Mouse (Mus musculus) adrenal gland, adult 2 months (tissue): Measurements from ENCODE around the gene Ripply3. TPM values are rescaled to one million over a fixed set of nuclear protein-coding genes. Genes with fewer than 3 reads are reported as not detected.
"Not testable (repeated sequence)": the region's sequence is repeated elsewhere in the genome, so short reads cannot be mapped to it uniquely, and the experiment has no call there.

Source experiments
- DNase-seq: peaks from one replicate; pipeline ENCODE4 v3.0.0; 2021
- polyA plus RNA-seq: library from polyadenylated mRNA; depleted of rRNA; stranded (reverse); fragments of >200 nt; gene quantifications from 2 replicates; pipeline ENCODE4 v1.2.3, GENCODE M21; 2012
- total RNA-seq, 2 experiments: library from RNA; stranded (reverse); gene quantifications; 2 replicates each; pipeline ENCODE4 v1.2.3; 2021

The Ripply3 gene
- total and polyA plus RNA-seq, 3 experiments = 2.4 to 7.5 (median 4.1) TPM

DNA sequence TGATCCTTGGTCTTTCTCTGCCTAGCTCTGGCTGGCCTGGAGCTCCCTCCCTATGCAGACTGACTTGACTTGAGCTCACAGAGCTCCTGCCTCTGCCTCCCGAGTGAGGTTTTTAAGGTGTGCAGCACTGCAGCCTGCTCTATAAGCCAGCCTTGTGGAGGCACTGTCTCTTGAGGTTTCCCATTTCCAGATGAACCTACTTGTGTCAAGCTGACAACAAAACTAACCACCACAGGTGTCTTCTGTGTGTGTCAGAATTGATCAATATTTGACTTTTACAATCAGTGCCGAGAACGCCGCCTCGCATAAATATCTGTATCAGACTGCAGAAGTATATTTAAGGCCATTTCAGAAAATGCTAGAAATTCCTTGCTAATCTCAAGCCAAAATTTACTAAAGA is 13.6 kb upstream of the Ripply3 start:
- no peak for DNase-seq

DNA sequence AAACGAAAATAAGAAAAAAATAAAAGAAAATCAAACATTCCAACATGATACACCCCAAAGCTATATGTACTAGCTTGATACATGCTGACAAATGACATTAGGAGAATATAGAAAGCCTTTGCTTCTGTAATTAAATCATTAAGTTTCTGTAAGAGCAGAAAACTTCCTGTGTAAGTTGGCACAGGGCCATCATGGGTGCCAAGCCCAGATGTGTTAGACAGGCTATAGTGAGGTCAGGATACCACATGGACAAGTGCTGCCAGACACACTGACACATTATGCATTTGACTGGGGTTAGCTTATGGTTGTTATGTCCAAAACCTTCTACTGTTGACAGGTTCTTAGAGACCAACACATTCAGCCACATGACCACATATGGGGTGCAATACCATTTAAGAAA is 13.0 kb upstream of the Ripply3 start:
- no peak for DNase-seq

DNA sequence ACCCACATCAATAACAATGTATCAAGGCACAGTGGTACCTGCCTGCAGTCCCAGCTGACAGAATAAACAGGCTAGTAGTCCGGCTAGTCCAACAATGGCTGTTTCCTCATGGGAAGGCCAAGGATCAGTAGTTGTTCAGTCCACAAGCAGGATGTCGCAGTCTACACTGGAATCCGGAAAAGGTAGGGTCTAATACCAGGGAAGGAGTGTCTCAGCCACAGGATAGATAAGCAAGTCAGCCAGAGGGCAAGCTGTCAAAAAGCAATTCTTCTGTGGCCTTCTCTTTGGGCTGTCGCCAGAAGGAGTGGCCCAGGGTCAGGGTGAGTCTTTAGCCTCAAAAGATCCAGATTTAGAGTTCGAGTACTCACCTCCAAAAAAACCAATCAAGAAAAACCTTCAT is 10.5 kb upstream of the Ripply3 start:
- peak; percentile 72 for DNase-seq

DNA sequence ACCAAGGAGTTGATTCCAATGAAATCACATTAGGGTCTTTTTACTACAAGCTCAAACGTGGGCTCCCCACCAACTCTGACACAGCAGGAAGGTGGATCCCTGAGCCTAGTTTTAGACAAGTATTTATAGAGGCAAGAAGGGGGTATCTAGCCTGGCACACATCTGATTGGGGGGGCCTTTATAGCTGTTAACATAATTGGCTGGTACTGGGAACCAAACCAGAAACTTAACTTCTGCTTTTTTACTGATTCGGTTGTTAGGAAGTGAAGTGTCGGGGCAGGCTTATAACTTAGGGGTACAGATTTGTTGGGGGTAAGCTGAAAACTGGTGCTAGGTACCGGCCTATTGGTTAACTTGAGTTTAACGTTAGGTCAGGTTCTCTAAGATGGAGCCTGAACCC is 8.0 kb upstream of the Ripply3 start:
- no peak for DNase-seq

DNA sequence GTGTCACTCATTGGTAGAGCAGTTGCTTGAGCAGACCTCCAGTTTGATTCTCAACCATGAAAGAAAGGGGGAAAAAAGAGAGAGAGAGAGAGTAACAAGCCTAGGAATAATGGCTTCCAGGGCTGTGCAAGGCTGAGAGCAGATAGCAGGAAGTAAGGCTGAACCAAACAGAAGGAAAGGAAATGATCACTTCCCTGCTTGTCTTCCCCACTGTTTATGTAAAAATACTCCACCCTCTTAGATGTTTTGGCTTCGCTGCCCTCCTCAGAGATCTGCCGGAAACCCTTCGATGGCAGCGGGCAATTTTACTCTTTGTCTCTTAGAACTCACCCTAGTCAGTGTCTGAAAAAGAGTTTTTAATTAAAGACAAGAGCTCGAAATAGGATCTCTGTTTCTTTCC is 4.5 kb upstream of the Ripply3 start:
- no peak for DNase-seq

DNA sequence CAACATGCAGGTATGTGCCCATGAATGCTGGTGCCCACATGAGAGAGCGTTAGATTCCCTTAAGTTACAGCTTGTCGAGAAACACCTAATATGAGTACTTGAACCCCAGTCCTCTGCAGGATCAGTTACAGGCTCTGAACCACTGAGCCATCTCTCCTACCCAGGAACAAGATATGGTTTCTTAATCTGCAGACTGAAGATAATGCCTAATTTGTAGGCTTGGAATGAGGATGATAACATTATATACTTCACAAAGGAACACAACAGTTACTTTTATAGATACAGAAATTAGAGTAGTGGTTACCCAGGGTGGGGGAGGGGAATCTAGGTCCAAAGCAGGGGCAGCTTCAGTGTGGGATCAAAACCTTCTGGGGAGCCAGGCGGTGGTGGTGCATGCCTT is 2.2 kb upstream of the Ripply3 start:
- DNase-seq = no peak

DNA sequence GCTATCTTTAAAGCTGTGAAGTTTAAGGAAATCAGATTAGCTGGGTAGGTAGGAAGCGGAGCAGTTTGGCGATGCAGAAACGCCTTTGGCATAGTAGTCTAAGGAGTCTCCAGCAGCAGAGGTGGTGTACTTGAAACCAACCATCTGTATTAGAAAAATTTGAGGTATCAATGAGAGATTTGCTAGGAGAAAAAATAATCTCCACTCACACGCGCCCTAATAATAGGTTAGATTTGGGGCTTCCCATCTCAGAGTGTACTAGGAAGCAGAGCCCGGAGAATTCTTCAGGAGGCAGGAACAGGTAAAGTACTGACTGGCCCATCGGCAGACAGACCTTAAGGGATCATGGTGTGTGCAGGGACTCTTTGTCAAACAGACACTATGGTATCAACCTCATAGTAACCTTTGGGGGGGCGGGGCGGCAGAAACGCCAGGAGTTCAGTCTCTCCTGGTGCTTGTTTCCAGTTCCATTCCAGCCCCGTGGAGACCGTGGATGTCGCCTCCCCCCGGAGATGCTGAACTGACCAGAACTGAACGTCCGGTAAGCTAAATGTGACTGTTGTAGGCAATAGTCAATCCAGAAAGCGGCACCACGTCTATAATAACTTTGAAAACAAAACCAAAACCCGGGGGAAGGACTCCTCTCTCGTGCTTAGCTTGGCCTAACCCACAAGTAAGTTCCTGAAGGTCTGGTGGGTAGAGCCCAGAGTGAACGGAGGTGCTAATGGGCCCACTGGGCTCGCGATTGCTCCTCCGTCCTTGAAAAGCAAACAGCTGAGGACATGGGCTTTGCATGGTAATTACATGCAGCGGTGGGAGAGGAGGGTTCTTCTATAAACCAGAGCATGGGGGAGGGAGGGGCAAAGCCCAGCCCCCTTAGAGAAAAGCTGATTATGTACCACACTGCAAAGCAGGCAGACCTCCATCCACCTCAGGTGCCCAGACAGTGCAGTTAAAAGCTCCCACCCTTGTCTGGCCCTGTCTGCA is 954 bp downstream of the Ripply3 start:
- DNase-seq = no peak

DNA sequence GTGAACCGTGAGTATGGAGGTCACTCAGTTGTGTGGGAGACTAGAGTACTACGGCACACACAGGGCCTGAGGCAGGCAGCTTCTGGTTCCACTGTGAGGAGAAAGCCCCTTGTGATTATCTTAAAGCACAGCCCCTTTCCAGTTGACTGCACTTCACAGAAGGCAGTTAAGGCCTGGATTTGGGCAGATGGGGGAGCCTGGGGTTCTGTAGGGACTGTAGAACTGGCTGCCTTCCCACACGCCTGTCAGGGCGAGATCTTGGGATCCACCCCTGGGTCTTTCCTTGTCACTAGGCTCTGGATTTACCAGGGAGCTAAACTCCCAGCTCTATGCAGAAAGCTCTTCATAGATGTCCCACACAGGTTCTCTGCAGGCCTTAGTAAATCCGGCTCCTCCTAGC is 2.2 kb downstream of the Ripply3 start:
- no peak for DNase-seq

DNA sequence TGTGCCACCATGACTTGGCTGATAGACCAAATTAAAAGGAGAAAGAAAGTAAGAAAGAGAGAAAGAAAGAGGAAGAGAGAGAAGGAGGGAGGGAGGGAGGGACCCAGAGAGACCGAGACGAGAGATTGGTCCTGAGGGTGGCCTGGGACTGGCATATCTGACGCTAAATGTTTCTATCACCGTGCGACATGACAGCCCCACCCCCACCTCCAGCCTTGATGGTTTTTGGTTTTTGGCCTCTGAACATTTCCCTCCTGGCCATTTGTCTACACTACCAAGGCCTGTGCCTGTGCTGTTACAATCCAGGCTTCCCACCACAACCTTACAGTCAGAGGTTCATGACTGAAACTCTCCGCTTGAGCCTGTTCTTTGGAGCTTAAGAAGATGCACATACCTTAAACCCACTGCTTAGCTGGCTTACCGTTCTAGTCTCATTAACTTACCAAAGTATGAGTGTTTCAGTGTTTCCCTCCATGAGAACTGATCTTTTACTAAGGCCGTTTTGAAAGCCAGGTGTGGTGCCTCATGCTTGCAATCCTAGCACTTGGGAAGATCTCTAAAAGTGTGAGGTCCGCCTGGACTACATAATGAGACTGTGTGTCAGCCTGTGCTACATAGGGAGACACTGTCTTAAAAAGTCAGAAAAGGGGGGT is 3.1 kb downstream of the Ripply3 start:
- no peak for DNase-seq

DNA sequence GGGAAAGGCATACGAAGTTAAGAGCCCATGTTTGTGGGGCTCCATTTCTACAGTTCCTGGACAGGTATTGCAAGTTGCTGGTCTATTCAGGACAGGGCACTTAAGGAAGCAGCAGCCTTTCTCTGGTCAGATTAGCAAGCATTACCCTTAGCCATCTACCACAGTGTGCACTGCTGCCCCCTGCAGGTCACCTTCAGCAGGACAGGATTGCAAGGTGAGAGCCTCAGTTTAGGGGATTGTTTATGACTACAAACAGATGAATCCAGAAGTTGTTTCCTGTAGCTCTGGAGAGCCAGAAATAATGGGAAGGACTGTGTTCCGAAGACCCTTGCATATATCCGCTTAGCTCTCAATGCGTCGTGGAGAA is 3.6 kb downstream of the Ripply3 start:
- DNase-seq = peak; percentile 68

DNA sequence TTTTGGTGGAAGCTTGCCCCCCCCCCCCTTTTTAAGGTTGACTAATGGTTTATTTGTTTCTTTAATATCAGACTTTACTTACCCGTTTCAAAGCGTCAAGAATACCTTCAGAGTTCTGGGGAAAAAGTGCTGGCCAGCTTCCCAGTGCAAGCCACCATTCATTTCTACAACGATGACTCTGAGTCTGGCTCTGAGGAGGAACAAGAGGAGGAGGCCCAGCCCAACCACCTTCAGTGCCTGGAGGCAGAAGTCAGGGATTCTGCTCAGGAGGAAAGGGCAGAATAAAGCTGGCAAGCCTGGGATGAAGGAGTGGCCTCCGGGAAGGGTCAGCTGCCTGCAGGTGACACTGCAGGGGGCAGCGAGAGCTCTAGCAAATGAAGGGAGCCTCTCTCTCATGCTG is 7.4 kb downstream of the Ripply3 start:
- no peak for DNase-seq

DNA sequence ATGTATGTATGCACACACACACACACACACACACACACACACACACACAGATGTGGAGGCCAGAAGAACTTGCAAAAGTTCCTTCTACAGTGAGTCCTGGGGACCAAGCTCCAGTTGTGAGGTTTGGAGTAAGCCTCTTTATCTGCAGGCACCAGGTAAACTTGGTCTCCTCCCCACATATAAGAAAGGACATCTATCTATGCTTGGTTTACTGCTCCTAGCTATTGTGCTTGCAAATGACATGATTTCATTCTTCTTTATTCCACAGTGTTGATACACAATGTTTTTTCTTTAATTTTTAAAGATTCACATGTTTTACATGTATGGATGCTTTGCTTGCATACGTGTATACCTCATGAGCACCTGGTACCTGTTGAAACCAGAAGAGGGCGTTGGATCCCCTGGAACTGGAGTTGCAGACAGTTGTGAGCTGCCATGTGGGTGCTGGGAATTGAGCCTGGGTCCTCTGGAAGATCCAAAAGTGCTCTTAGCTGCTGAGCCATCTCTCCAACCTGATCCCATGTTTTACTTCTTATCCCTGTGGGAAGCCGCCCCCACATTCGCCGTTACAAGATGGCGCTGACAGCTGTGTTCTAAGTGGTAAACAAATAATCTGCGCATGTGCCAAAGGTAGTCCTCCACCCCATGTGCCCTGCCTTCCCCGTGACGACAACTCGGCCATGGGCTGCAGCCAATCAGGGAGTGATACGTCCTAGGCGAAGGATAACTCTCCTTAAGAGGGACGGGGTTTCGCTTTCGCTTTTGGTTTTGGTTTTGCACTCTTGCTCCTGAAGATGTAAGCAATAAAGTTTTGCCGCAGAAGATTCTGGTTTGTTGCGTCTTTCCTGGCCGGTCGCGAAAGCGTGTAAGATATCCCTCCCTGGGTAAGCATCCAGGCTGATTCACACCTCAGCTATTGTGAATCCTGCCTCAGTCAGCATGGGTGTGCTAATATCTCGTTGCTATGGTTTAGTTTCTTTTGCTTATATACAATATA is 11.2 kb downstream of the Ripply3 start:
- DNase-seq = not testable (repeated sequence)

DNA sequence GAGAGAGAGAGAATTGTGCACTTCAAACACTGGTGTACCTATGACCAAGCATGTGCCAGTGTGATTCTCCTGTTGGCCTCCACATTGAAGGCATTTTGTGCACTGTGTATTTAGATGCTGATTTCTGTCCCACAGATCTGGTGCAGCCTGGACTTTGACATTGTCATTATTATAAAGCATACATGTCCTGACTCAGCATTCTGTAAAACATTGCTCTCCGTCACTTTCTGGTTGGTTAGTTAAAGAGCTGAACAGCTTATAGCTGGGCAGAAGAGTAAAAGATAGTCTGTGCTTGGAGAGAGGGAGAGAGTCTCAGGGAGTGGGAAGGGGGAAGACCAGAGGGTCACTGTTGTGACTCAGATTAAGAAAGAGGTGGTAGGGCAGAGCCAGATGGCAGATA is 17.5 kb downstream of the Ripply3 start:
- no peak for DNase-seq

DNA sequence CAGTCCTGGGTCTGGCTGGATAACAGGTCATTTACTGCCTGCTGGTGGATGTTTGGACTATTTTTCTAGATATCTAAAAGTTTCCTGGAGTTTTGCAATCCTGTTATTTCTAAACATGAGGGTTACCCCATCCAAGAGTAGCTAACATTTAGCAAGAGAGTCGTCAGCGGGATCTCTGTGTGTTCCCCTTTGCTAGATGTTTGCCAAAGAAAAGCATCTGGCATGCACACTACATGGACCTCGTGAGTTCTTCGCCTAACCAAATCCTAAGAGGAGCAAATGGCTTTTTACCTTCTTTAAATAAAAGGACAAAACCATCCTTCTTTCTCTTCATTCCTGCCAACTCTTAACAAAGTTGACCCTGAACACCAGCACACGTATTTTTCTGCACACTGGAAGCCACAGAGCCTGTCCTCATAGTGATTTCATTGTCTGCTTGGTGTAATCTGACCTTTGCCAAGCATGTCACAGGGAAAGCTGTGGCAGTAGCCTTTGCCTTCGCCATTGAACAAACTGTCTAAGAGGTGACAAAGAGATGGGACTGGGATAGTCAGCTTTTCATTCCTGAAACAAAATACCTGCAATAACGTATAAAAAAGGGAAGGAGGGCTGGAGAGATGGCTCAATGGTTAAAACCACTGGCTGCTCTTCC is 19.0 kb downstream of the Ripply3 start:
- DNase-seq = peak; percentile 37

DNA sequence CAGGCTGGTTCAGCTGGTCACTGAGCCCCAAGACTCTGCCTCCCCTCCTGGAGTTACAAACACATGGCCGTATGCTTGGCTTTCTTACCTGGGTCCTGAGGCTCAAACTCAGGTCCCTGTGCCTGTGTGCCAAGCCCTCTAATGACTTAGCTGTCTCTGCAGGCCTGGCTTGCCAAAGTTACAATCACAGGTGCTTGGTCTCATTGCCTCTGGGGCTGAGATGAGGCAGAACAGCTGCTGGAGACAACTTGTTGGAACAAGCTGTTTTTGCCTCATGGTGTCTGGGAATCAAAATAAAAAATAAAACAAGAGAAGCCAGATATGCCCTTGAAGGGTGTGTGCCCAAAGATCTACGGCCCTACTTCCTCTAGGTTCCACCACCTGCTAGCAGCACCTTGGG is 20.6 kb downstream of the Ripply3 start:
- DNase-seq = no peak

DNA sequence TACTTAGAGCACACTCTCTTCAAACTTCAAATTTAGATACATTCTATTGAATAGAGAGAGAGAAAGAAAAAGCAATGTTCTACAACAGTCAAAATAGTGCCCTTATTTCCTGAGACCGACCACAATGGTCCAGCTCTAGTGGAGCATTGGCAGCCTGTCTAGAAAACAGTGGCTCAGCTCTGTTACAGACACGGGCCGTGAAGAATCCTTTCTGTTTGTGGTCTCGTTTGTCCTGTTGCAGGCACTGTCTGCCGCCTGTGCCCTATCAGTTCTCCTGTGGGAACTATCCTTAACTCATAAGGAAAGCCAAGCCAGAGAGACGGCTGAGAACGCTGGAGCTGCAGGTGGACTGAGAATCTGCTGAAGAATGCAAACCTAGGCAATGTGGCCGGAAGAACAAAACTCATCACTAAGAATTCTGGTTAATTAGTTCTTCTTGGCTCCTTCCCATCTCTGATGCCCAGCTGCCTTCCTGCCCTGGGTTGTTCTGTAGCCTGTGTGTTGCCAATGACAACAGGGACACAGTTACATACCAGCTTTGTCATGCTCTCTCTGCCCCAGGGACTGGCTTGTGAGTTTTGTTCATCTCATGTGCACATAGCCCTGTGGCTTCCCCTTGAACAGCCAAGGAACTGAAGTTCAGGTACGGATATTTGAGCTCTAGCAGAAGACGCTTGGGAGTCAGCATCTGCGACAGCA is 21.5 kb downstream of the Ripply3 start:
- DNase-seq = no peak

DNA sequence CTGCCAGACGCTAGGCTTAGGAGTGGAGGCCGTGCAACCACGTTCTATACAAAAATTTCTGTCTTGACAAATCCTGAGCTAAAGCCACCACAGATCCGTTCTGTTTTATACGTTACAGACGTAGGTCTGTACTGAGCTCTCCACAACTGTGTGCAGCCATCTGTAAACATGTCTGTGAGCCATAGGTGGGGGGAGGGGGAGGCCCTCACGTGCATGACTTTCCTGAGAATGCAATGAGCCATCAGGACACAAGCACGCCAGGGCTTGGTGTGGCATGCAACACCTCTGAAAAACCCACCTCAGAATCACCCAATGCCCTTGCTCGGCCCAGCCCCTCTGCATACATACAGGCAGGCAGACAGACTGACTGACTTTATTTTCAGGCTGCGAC is 22.1 kb downstream of the Ripply3 start:
- DNase-seq = no peak

DNA sequence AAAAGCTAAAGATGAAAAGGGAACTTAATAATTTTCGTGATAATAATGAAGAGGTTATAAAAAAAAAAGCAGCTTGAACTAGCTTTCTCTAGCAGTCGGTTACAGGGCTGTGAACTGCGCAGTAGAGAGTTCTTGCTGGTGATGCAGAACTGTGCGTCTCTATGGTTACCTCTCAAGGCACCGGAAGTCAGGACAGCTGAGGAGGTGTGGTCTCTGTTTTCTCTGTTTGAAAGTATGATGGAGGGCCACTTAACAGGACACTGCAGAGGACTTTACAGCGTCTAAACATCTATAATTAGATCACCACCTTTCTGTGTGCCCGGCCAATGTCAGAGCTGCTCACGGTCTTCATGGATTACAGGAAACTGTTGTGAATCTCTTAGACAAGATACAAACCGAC is 26.2 kb downstream of the Ripply3 start:
- no peak for DNase-seq

DNA sequence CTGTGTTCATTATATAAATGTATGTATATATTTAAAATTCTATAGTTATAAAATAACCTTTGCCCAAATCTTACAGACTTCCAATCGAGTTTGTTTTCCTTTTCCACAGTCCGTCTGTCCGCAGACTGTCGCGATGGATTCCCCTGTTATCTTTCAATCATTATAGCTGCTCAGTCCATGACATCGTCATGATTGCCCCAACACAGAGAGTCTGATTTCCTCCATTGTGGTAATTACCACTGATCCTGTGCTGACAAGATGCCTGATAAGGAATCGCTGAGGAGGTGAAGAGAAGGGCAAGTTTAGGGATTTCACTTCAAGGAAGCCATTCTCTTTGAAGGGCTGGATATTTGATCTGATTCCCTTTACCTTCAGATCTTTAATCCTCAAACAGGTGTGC is 27.8 kb downstream of the Ripply3 start:
- DNase-seq = no peak

DNA sequence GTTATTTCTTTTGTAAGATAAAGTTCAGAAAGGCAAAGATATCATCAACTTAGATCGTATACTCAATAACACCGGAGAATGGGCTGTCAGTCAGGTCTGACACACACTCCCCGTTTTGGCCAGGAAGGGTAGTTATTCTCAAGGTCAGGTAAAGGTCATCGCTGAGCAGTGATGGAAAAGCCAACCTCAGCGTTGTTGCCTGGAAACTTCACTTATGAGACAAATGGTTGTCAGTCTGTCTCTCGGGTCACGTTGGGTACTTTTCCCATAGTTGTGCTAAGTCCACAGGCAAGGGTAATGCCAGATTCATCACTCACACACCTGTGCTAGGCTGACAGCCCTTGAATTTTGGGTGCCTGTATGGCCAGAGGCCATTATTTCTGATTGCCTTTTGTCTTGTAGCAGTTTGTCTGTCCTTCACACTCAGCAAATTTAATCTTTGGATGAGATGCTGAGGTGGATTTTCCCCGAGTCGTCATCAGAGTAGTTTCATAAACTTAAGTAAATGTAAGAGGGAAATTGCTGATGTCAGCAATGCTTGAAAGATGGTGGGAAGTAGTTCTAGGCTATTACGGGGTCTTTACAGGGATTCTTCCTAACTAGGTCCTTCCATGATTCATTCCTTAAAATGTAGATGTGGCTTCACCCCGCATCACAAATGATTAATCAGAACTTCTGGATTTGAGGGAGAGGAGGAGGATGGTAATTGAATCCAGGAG is 28.7 kb downstream of the Ripply3 start:
- DNase-seq = peak; percentile 58
